Mouse (Mus musculus) megakaryocyte, embryonic 14.5 days (primary cell): ENCODE results near the gene B4galt5.

Experiments
- FLI1 ChIP-seq: IDR thresholded peaks from 2 replicates; pipeline ENCODE4 v1.6.1; 2012; ENCODE audit warnings: low read length, inconsistent platforms, mixed read lengths
- GATA1 ChIP-seq: IDR thresholded peaks from 3 replicates; pipeline ENCODE4 v1.6.1; 2012; ENCODE audit warnings: mixed read lengths, low read length, inconsistent platforms, borderline replicate concordance

- TF ChIP-seq FLI1 (no peak), GATA1 (no peak)
Measured at GRCm38 (mm10) chr2:167253476-167253875, 95.5 kb downstream of the B4galt5 start.
